Mouse (Mus musculus) brain, embryonic 14.5 days (tissue): ENCODE data around the gene Hps6.

Experiments
- CTCF ChIP-seq: fragments of 200-500 bp; IDR thresholded peaks from 2 replicates; pipeline ENCODE4 v1.5.1; 2012; ENCODE audit warnings: inconsistent platforms, mild to moderate bottlenecking, moderate library complexity, borderline replicate concordance; ENCODE audit not compliant: insufficient read depth, insufficient read length; ENCODE audit errors: extremely low read depth
- POLR2A ChIP-seq: fragments of 200-500 bp; IDR thresholded peaks from 2 replicates; pipeline ENCODE4 v1.6.1; 2012; ENCODE audit warnings: mild to moderate bottlenecking, inconsistent platforms, borderline replicate concordance; ENCODE audit not compliant: poor library complexity, insufficient read depth, insufficient read length, severe bottlenecking; ENCODE audit errors: extremely low read depth

GRCm38 (mm10) chr19:46041299-46041932 is 38.1 kb downstream of the Hps6 start:
- no peak for TF ChIP-seq CTCF
- TF ChIP-seq POLR2A: no peak
